Mouse (Mus musculus): ENCODE results near the gene Gm19935. TPM values are rescaled to one million over a fixed set of nuclear protein-coding genes. Genes with fewer than 3 reads are reported as not detected.

The Gm19935 gene
- total and polyA plus RNA-seq, 3 experiments = not detected

GRCm38 (mm10) chr8:90834321-90834672 is 17.1 kb upstream of the Gm19935 start:
- Histone ChIP-seq H3K36me3 (replicated peaks in 1 of 2; ENCODE audit: control insufficient read depth in 1 of 2, insufficient read depth in 1 of 2, low read length in 1 of 2) (peaks cover 6 to 8% of the 10 kb centered on the region in 2 experiments), H3K9ac (ENCODE audit: insufficient read depth, low read depth) (peak overlapping the region; percentile 7; the same call in 1 of the 2 replicates), H3K4me2 (ENCODE audit: insufficient read depth, low read depth, poor library complexity, severe bottlenecking) (peak overlapping the region; percentile 64), H3K79me2 (replicated peaks; ENCODE audit: control insufficient read depth, extremely low read depth, insufficient read depth, poor library complexity, severe bottlenecking) (peaks cover 49% of the 10 kb centered on the region), H3K27ac (ENCODE audit: insufficient read depth, low read depth) (peak overlapping the region; percentile 85), H3K9me3 (replicated peaks; ENCODE audit: low read length) (no peaks in the 10 kb centered on the region), H3K4me1 (ENCODE audit: control insufficient read depth in 1 of 2, insufficient read depth in 2 of 2) (peaks cover 15 to 69% of the 10 kb centered on the region in 2 experiments), H3K4me3 (replicated peaks in 1 of 3; ENCODE audit: low read depth in 2 of 3, low read length in 2 of 3, poor library complexity in 1 of 3) (peak overlapping the region in 1 of 3 experiments; percentile 7), H3K27me3 (replicated peaks) (no peaks in the 10 kb centered on the region)
- no peak for DNase-seq (ENCODE audit: extremely low read depth)
- in situ Hi-C loops (cut with MboI; ENCODE audit: low pct_ligation_motif_present, low pct_unique_long_range_greater_than_20kb, low sequenced_read_pairs) = no loop called here
- dilution Hi-C loops (cut with MboI; ENCODE audit: extremely low pct_ligation_motif_present, extremely low pct_unique_long_range_greater_than_20kb, low sequenced_read_pairs) = no loop called here
- TF ChIP-seq JUN (IDR thresholded peaks at IDR 0.05; ENCODE audit: insufficient read depth, low read depth, low read length) (no peak), ZMIZ1 (IDR thresholded peaks at IDR 0.05; ENCODE audit: low read depth, low read length) (no peak), RAD21 (IDR thresholded peaks at IDR 0.05; ENCODE audit: low read depth, low read length) (no peak), JUND (conservative IDR thresholded peaks at IDR 0.05; ENCODE audit: low read depth, low read length) (no peak; the same call in 1 of the 2 replicates), USF2 (conservative IDR thresholded peaks at IDR 0.05; ENCODE audit: low read depth, low read length) (no peak), PAX5 (IDR thresholded peaks at IDR 0.05; ENCODE audit: low read length) (no peak), MYC (IDR thresholded peaks at IDR 0.05; ENCODE audit: low read depth, low read length) (peak; percentile 96), POLR2A (IDR thresholded peaks at IDR 0.05; ENCODE audit: low read depth, low read length) (0 out of 2 replicates have a peak, but pooled peaks have one; percentile 54), ZC3H11A (IDR thresholded peaks at IDR 0.05; ENCODE audit: low read depth, low read length) (no peak), UBTF (IDR thresholded peaks at IDR 0.05; ENCODE audit: low read depth, low read length) (peak; percentile 8; the same call in 1 of the 2 replicates), NELFE (IDR thresholded peaks at IDR 0.05; ENCODE audit: low read depth, low read length) (no peak), MAZ (IDR thresholded peaks at IDR 0.05; ENCODE audit: low read depth, low read length) (no peak), TBP (conservative IDR thresholded peaks at IDR 0.05; ENCODE audit: low read depth, low read length) (no peak), E2F4 (IDR thresholded peaks at IDR 0.05; ENCODE audit: insufficient replicate concordance, low read depth, low read length) (no peak), USF1 (IDR thresholded peaks at IDR 0.05; ENCODE audit: low read depth, low read length) (no peak), ELF1 (IDR thresholded peaks at IDR 0.05; ENCODE audit: low read depth, low read length) (no peak), MAFK (IDR thresholded peaks at IDR 0.05; ENCODE audit: insufficient replicate concordance, low read length) (no peak), GABPA (IDR thresholded peaks at IDR 0.05; ENCODE audit: insufficient replicate concordance, low read depth, low read length) (no peak), MAX (IDR thresholded peaks at IDR 0.05; ENCODE audit: low read length) (peak; percentile 97), ZKSCAN1 (IDR thresholded peaks at IDR 0.05; ENCODE audit: borderline replicate concordance, low read depth, low read length) (no peak), POLR2AphosphoS2 (IDR thresholded peaks at IDR 0.05; ENCODE audit: low read depth, low read length) (no peak), RCOR1 (conservative IDR thresholded peaks at IDR 0.05; ENCODE audit: low read depth, low read length) (no peak), ETS1 (conservative IDR thresholded peaks at IDR 0.05; ENCODE audit: low read depth, low read length) (no peak), IRF4 (IDR thresholded peaks at IDR 0.05; ENCODE audit: low read depth, low read length) (no peak), BHLHE40 (IDR thresholded peaks at IDR 0.05; ENCODE audit: low read depth, low read length) (no peak), HCFC1 (IDR thresholded peaks at IDR 0.05; ENCODE audit: low read depth, low read length) (no peak), CHD1 (IDR thresholded peaks at IDR 0.05; ENCODE audit: low read depth, low read length) (no peak), SIN3A (IDR thresholded peaks at IDR 0.05; ENCODE audit: low read length) (no peak), CTCF (conservative IDR thresholded peaks at IDR 0.05 in 1 of 2, IDR thresholded peaks at IDR 0.05 in 1 of 2; ENCODE audit: low read depth in 2 of 2, low read length in 2 of 2) (no peak), ZNF384 (IDR thresholded peaks at IDR 0.05; ENCODE audit: low read depth, low read length) (no peak), CHD2 (IDR thresholded peaks at IDR 0.05; ENCODE audit: low read length) (no peak), MXI1 (IDR thresholded peaks at IDR 0.05; ENCODE audit: low read depth, low read length) (peak; percentile 62; the same call in 1 of the 2 replicates), MEF2A (IDR thresholded peaks at IDR 0.05; ENCODE audit: borderline replicate concordance, low read depth, low read length) (no peak), TCF12 (IDR thresholded peaks at IDR 0.05; ENCODE audit: low read depth, low read length) (no peak), KAT2A (IDR thresholded peaks at IDR 0.05; ENCODE audit: insufficient replicate concordance, low read length) (no peak), NRF1 (IDR thresholded peaks at IDR 0.05; ENCODE audit: low read depth, low read length) (no peak), EP300 (IDR thresholded peaks at IDR 0.05; ENCODE audit: low read length) (no peak), SMC3 (IDR thresholded peaks at IDR 0.05; ENCODE audit: low read depth, low read length) (no peak)
